Mouse (Mus musculus) gastrocnemius, postnatal 10 days (tissue): Measurements from ENCODE around the gene Leo1. TPM values are rescaled to one million over a fixed set of nuclear protein-coding genes. Genes with fewer than 3 reads are reported as not detected.
"Not testable (repeated sequence)": the region's sequence is repeated elsewhere in the genome, so short reads cannot be mapped to it uniquely, and the experiment has no call there.

Experiments
- DNase-seq: peaks from one replicate; pipeline ENCODE4 v3.0.0; 2021; ENCODE audit warnings: mixed read lengths
- total RNA-seq, 2 experiments: library from RNA; stranded (reverse); gene quantifications; 2 replicates each; pipeline ENCODE4 v1.2.3; 2021

Gene Leo1
- total RNA-seq, 2 experiments from 2014 or later = 23.7 to 25.6 TPM

DNA sequence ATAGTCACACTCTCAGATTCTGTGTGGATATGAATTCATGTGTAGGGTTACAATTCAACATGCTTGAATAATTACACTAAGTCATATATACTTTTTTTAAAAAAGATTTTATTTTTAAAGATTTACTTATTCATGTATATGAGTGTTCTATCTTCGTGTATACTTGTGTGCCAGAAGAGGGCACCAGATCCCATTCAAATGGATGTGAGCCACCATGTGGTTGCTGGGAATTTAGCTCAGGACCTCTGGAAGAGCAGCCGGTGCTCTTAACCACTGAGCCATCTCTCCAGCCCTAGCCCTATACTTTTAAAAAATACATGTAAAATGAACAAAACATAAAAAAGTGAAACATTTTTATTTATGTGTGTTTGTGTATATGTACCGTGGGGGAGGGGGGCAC is 26.3 kb downstream of the Leo1 start:
- DNase-seq = no peak

DNA sequence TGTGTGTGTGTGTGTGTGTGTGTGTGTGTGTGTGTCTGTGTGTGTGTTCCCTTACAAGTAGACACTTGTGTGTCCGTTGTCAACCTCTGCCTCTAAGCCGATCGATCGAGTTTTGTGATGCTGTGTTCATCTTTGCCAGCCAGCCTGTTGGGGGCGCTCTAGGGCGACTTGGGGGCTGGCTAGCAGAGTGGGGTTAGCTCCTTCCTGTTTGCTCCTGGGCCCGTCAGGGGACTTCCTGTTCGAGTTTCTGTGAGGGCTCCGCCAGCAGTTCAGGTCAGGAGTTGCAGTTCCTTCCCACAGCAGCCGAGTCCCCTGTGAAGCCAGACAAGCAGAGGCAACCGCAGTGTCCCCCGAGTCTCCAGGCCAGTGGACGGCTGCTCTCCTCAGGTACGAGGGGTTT is 27.0 kb downstream of the Leo1 start:
- DNase-seq = peak; percentile 20

DNA sequence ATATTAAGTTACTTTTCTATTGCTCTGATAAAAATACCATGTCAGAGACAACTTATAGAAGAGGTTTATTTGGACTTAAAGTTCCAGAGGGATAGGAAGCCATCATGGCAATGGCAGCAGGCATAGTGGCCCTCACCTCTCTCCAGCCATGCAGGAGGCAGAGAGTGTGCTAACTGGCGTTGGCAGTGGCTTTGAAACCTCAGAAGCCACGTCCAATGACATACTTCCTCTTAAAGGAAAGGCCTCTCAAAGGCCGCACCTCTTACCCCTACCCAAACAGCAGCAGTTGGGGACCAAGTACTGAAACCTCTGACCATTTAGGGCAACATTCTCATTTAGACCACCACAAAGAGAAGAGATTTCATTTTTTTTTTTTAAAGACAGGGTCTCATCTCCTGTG is 35.9 kb downstream of the Leo1 start:
- DNase-seq = no peak

DNA sequence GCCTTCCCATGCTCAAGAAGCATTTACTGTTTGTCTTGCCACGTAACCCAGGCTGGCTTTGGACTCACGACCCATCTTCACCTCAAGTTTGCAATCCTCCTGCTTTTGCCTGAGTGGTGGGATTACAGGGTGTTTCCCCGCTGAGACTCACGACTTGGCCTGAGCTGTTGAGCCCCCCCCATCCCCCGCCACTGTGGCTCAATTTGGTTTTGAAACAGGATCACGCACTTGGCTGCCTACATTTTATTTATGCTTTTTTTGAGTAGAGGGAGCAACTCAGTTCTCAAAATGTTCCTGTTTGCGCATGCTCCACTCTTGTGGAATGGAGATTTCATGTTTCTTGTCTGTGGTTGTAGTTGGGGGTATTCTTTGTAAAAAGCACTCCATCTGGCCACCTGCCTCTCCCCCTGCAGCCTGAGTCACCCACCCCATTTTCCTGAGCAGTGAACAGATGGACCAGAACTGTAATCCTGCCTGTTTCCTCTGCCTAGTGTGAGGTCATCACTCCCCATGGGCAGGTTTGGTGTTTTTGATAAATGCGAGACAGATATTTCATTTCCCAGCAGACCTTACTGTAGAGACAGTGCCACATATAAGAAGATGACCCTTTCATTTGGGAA is 37.9 kb downstream of the Leo1 start:
- DNase-seq = no peak

DNA sequence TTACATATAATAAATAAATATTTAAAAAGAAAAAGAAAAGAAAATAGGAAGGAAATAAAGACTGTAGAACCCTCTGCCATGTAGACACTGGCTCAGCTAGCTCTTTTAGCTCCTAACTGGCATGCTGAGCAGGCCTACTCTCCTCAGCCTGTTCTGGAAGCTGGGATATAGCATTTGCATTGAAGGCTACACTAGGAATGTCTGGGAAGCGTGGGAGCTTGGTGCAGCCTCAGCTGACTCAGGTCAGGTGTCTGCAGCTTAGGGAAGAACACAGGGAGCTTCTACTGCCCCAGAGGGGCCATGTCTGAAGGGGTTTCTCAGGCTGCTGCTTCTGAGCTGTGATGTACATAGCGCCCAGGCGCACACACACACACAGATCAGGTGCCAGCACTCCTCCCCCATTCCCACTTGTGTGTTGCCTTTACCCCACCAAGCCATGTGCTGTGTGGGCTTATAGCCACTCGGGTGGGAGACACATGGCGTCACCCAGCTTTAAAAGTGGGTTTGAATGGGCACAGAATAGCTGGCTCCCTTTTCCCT is 39.3 kb downstream of the Leo1 start:
- DNase-seq = no peak

DNA sequence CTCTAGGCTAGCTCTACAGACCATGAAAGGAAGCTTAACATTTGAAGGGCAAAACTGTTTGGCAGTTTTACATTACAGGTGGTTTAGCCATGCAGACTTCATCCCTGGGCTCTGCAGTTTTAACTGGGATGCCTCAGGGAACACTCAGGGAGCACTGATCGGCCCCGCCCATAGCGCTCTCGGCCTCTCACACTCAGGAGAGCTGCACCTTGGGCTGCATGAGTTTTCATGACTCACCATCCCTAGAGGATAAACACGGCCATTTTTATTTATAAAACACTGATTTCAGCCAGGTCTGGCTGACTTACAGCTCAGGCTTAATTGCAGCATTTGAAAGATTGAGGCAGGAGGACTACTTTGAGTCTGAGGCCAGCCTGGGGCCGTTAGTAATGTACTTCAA is 43.9 kb downstream of the Leo1 start:
- no peak for DNase-seq

DNA sequence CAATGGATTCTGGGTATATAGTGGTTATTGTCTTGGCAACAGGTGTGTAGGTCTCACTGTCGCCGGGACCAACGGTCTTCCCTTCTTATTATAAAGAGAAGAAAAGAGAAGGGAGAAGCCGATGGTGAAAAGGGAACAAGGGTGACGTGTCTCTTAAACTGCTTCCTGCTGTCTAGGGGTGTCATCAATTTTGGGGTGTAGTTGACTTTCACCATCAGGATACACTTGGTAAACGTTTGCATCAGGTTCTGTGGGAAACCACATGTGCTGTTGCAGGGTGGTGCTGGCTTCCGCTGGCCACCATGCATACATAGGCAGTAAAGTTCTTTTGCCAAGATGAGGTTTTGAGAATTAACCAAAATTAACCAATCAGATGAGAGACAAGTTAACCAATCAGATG is 46.9 kb downstream of the Leo1 start:
- DNase-seq = not testable (repeated sequence)

DNA sequence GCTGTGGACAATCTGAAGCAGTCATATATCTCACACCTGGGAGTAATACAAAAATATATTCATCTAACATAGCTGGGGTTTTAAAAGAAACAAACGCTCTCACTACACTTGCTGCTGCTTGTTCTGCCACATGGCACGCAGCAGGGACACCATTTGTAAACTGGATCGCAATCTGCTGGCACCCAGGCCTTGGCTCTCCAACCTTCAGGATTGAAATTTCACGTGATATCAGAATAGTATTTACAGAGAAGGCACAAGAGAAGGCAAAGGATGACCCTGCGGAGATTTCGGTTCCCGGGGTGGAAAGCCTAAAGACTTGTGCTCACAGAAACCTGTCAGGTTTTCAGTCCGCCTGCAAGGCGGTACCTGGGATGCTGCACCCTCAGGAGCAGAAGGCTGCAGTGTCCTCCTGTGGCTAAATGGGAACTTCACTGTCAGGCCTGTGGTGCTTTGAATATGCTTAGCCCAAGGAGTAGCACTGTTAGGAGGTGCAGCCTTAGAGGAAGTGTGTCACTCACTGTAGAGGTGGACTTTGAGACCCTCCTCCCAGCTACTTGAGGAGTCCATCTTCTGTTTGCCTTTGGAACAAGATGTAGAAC is 53.2 kb downstream of the Leo1 start:
- DNase-seq = no peak

DNA sequence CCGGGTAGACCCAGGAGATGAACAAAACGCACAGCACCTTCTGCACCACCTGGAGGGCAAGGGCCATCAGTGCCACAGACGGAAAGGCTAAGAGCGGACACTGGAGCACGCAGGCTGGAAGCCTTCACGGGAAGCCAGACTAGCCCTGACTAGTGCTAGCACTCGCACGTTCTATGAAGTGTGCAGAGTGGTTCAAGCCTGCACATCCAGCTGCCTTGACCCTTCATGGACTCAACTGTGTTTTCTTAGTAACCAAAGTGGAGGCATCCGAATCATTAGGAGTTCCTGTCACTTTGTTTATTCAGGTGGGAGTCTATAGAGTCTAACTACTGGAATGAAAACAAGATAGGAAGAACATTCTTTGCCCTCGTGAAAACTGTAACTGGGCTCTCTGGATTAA is 54.6 kb downstream of the Leo1 start:
- no peak for DNase-seq

DNA sequence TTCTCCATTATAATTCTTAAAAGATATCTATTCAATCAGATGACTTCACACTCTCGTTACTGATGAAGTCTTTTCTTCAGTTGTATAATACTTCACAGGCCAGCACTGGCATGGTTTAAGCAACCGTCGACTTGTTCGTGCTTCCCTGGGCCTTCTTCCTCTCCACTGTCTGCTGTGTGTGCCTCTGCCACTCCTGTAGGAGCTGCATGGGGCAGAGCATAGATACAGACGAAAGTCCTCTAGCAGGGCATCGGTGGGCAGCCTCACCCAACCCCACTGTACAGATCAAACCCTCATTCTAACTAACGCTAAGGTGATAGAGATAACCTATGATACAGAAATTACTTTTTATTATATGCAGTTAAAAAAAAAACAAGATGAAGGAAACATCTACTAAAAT is 57.2 kb downstream of the Leo1 start:
- DNase-seq = no peak

DNA sequence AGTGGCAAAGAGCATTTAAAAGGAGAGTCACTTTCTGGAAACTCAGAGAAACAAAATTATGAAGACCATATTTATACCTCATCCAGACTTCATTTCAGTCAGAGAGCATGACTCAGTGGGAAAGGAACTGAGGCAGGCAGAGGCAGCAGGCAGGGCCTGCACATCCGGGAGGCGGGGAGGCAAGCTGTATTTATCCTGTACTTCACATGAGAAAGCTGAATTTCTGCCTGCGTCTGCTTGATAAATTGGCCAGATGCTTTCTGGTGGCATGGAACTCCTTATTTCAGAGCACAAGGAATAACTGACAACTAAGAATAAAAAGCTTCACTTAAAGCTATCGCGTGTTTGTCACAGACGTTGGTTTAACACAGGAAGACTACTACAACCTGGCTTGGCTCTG is 63.0 kb downstream of the Leo1 start:
- no peak for DNase-seq

DNA sequence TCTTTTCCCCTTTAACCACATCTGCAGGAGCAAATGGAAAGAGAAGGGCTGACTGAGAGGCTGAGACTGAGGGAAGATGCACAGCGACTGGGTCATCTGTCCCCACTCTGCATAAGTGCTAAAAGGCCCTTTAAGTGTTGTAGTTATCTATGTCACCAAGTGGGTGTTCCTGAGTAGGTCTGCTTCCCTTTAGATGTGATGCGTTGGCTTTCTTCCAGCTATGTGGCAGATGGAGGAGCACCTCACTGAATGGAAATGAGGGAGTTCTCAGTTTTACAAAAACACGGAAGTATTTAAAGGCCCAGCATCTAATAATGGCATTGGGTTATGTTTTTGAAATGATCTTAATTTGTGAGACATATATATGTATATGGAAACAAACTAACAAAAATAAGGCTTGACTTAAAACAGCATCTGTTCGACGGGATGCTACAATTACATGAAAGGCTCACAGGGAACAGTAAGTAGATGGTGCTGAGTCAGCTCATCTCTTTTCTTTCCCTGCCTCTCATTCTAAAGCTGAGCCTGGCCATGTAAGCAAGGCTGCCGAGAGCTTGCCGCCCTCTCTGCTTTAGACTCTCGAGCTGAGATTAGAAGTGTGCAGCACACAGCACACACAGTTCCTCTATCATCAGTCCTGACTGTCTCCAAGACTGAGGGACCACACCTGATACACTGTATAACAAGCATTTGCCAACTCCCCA is 70.1 kb downstream of the Leo1 start:
- DNase-seq = no peak

DNA sequence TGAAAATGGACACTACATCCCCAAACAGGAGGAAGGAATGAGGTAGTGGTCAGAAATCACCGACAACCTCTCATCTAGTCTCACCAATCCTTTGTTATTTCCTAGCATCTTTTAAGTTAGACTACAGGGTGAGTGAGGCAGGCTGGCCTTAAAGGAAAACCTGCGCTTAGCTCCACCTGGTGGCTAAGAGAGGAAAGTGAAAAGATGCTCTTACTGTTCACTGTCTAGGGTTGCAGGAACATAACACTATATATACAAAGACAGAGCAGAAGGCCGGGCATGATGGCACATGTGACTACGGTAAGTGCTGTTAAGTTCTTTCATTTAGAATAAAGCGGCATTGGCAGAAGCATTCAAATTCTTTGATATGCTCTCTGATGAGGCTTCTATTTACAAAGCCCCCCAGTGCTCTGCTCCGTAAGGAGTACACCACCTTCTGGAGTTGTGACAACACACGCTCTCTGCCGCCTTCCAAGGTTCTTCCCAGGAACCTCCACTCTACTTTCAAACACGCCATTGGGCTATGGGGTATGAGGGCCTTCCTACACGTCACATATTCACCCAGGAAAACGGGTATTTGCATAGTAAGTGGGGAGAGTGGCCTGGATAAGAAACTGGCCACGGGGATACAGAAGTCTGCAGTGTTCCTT is 74.3 kb downstream of the Leo1 start:
- peak; percentile 18 for DNase-seq

Other genes starting within 250 kb of the Leo1 start
- 10 to 100 TPM in 1 of 2 experiments, 1 to 10 TPM in 1; 9.2 to 11.9 TPM for gene Myo5c, start 209.5 kb upstream of the Leo1 start, total RNA-seq
- 10 to 100 TPM in 1 of 2 experiments, 1 to 10 TPM in 1; 7.9 to 11.2 TPM for gene Gnb5, start 135.2 kb upstream of the Leo1 start, total RNA-seq
- gene Bcl2l10, start 93.8 kb upstream of the Leo1 start, total RNA-seq = not detected
- 10 to 100 TPM; 36.7 to 44.2 TPM for gene Mapk6, start 31.5 kb upstream of the Leo1 start, total RNA-seq
- 10 to 100 TPM; 42.1 to 43.5 TPM for gene Tmod3, start 118.1 kb downstream of the Leo1 start, total RNA-seq
- 10 to 100 TPM; 11.7 to 14.2 TPM for gene Tmod2, start 169.8 kb downstream of the Leo1 start, total RNA-seq
- gene Lysmd2, start 184.2 kb downstream of the Leo1 start, total RNA-seq = 10 to 100 TPM in 1 of 2 experiments, 1 to 10 TPM in 1; 9.9 to 10.7 TPM
- gene Scg3, start 242.5 kb downstream of the Leo1 start, total RNA-seq = 1 to 10 TPM; 2.6 to 2.7 TPM